26 mouse cellular contexts compared by ENCODE assay signal in genomic region chr14:85942792-85943191, GRCm38 (mm10).
"Had no signal": no experiment of that assay in that cellular context is flagged by ENCODE, and none has a peak within 500 bp of the region (broad histone marks: within the 10 kb centered on the region; RNA-seq: fewer than 3 reads in every experiment).

No protein-coding gene starts in this region.

- ATAC-seq: forebrain, embryonic 13.5 days; forebrain, embryonic 14.5 days; forebrain, embryonic 15.5 days; forebrain, embryonic 16.5 days; forebrain, postnatal 0 days had no signal

- H3K4me1 ChIP-seq: embryonic facial prominence, embryonic 10.5 days; embryonic facial prominence, embryonic 12.5 days; embryonic facial prominence, embryonic 15.5 days; forebrain, embryonic 10.5 days; forebrain, embryonic 12.5 days; forebrain, embryonic 13.5 days; forebrain, embryonic 15.5 days had no signal

- H3K4me3 ChIP-seq: embryonic facial prominence, embryonic 10.5 days; embryonic facial prominence, embryonic 12.5 days; embryonic facial prominence, embryonic 13.5 days; embryonic facial prominence, embryonic 15.5 days; erythroblast, embryonic 14.5 days; forebrain, embryonic 10.5 days; forebrain, embryonic 12.5 days; forebrain, embryonic 13.5 days; forebrain, embryonic 15.5 days; gastrocnemius, adult 2 months; heart, adult 2 months had no signal

- H3K4me2 ChIP-seq: embryonic facial prominence, embryonic 12.5 days; embryonic facial prominence, embryonic 13.5 days; embryonic facial prominence, embryonic 15.5 days; forebrain, embryonic 12.5 days; forebrain, embryonic 13.5 days; forebrain, embryonic 15.5 days had no signal

- H3K27ac ChIP-seq: embryonic facial prominence, embryonic 10.5 days; embryonic facial prominence, embryonic 12.5 days; embryonic facial prominence, embryonic 13.5 days; embryonic facial prominence, embryonic 15.5 days; forebrain, embryonic 10.5 days; forebrain, embryonic 12.5 days; forebrain, embryonic 13.5 days; forebrain, embryonic 15.5 days; gastrocnemius, adult 2 months; heart, adult 2 months had no signal

- H3K9me3 ChIP-seq: embryonic facial prominence, embryonic 10.5 days; embryonic facial prominence, embryonic 12.5 days; embryonic facial prominence, embryonic 13.5 days; embryonic facial prominence, embryonic 15.5 days; forebrain, embryonic 10.5 days; forebrain, embryonic 12.5 days; forebrain, embryonic 13.5 days; forebrain, embryonic 15.5 days had no signal

- H3K36me3 ChIP-seq: embryonic facial prominence, embryonic 10.5 days; embryonic facial prominence, embryonic 12.5 days; embryonic facial prominence, embryonic 13.5 days; embryonic facial prominence, embryonic 15.5 days; forebrain, embryonic 10.5 days; forebrain, embryonic 12.5 days; forebrain, embryonic 15.5 days had no signal

- H3K27me3 ChIP-seq: embryonic facial prominence, embryonic 12.5 days; embryonic facial prominence, embryonic 13.5 days; embryonic facial prominence, embryonic 15.5 days; forebrain, embryonic 12.5 days; forebrain, embryonic 13.5 days; forebrain, embryonic 15.5 days had no signal

- H3K9ac ChIP-seq: embryonic facial prominence, embryonic 12.5 days; embryonic facial prominence, embryonic 13.5 days; embryonic facial prominence, embryonic 15.5 days; forebrain, embryonic 12.5 days; forebrain, embryonic 13.5 days; forebrain, embryonic 15.5 days; forebrain, postnatal 0 days had no signal

- DNase-seq: cerebellum, adult 8-10 months; cerebellum, adult 9-10 months; cerebellum, adult 9-11 months; cerebellum, postnatal 25 days; cerebellum, postnatal 36 days; embryo, embryonic 11 days; forebrain, postnatal 0 days; gastrocnemius, adult 2 months; gastrocnemius, postnatal 10 days; gastrocnemius, postnatal 14 days; gastrocnemius, postnatal 25 days; gastrocnemius, postnatal 36 days; heart, adult 11 months; heart, adult 18-20 months; heart, adult 2 months had no signal
